Mouse (Mus musculus): ENCODE measurements around the gene Svep1. TPM values are rescaled to one million over a fixed set of nuclear protein-coding genes. Genes with fewer than 3 reads are reported as not detected.

Svep1 gene
- polyA plus RNA-seq, 1 experiment from 2014 or later: 5.7 TPM

GRCm38 (mm10) chr4:58054441-58054840, 152.2 kb downstream of the Svep1 start:
- Histone ChIP-seq H3K36me3 (ENCODE audit: control insufficient read depth, insufficient read depth, low read length) (no peaks in the 10 kb centered on the region), H3K4me1 (ENCODE audit: control insufficient read depth, insufficient read depth, low read length) (no peaks in the 10 kb centered on the region), H3K4me3 (replicated peaks; ENCODE audit: low read length) (no peak overlapping the region), H3K27me3 (ENCODE audit: control insufficient read depth, insufficient read depth, low read length) (no peaks in the 10 kb centered on the region), H3K4me2 (ENCODE audit: low read depth, low read length) (no peak overlapping the region), H3K9me3 (replicated peaks; ENCODE audit: control insufficient read depth, low read length) (no peaks in the 10 kb centered on the region), H3K9ac (ENCODE audit: low read length) (no peak overlapping the region), H3K27ac (ENCODE audit: low read length) (no peak overlapping the region)
- ATAC-seq (ENCODE audit: insufficient read depth, low FRiP score): no peak
- WGBS: 67% methylated on average over 5 of the region's 5 CpGs

GRCm38 (mm10) chr4:58050746-58051145, 155.9 kb downstream of the Svep1 start:
- H3K9ac ChIP-seq (ENCODE audit: low read length): no peak overlapping the region
- WGBS: 79% methylated on average over 8 of the region's 8 CpGs
- H3K4me1 ChIP-seq (ENCODE audit: control insufficient read depth, insufficient read depth, low read length): no peaks in the 10 kb centered on the region

GRCm38 (mm10) chr4:58050276-58050675, 156.4 kb downstream of the Svep1 start:
- no peak overlapping the region for H3K27ac ChIP-seq (ENCODE audit: low read length)
- no peaks in the 10 kb centered on the region for H3K9me3 ChIP-seq (replicated peaks; ENCODE audit: control insufficient read depth, low read length)
- WGBS: 79% methylated on average over 8 of the region's 8 CpGs
- no peaks in the 10 kb centered on the region for H3K27me3 ChIP-seq (ENCODE audit: control insufficient read depth, insufficient read depth, low read length)
- no peak overlapping the region for H3K9ac ChIP-seq (ENCODE audit: low read length)
- ATAC-seq (ENCODE audit: insufficient read depth, low FRiP score): no peak
- no peak overlapping the region for H3K4me3 ChIP-seq (replicated peaks; ENCODE audit: low read length)
- no peaks in the 10 kb centered on the region for H3K36me3 ChIP-seq (ENCODE audit: control insufficient read depth, insufficient read depth, low read length)
- no peaks in the 10 kb centered on the region for H3K4me1 ChIP-seq (ENCODE audit: control insufficient read depth, insufficient read depth, low read length)
- H3K4me2 ChIP-seq (ENCODE audit: low read depth, low read length): no peak overlapping the region

More at GRCm38 (mm10) chr4:58050746-58051145, 155.9 kb downstream of the Svep1 start:
- Histone ChIP-seq H3K27me3 (ENCODE audit: control insufficient read depth, insufficient read depth, low read length) (no peaks in the 10 kb centered on the region), H3K36me3 (ENCODE audit: control insufficient read depth, insufficient read depth, low read length) (no peaks in the 10 kb centered on the region), H3K27ac (ENCODE audit: low read length) (no peak overlapping the region), H3K9me3 (replicated peaks; ENCODE audit: control insufficient read depth, low read length) (no peaks in the 10 kb centered on the region), H3K4me2 (ENCODE audit: low read depth, low read length) (no peak overlapping the region), H3K4me3 (replicated peaks; ENCODE audit: low read length) (no peak overlapping the region)
- ATAC-seq (ENCODE audit: insufficient read depth, low FRiP score): no peak

GRCm38 (mm10) chr4:58044833-58045232, 161.8 kb downstream of the Svep1 start:
- H3K27ac ChIP-seq (ENCODE audit: low read length): no peak overlapping the region
- no peak overlapping the region for H3K4me3 ChIP-seq (replicated peaks; ENCODE audit: low read length)
- no peaks in the 10 kb centered on the region for H3K9me3 ChIP-seq (replicated peaks; ENCODE audit: control insufficient read depth, low read length)
- no peaks in the 10 kb centered on the region for H3K4me1 ChIP-seq (ENCODE audit: control insufficient read depth, insufficient read depth, low read length)
- WGBS: 80% methylated on average over 6 of the region's 6 CpGs
- ATAC-seq (ENCODE audit: insufficient read depth, low FRiP score): no peak
- H3K9ac ChIP-seq (ENCODE audit: low read length): no peak overlapping the region
- H3K27me3 ChIP-seq (ENCODE audit: control insufficient read depth, insufficient read depth, low read length): no peaks in the 10 kb centered on the region
- H3K36me3 ChIP-seq (ENCODE audit: control insufficient read depth, insufficient read depth, low read length): no peaks in the 10 kb centered on the region
- no peak overlapping the region for H3K4me2 ChIP-seq (ENCODE audit: low read depth, low read length)

GRCm38 (mm10) chr4:58044356-58044755, 162.3 kb downstream of the Svep1 start:
- H3K36me3 ChIP-seq (ENCODE audit: control insufficient read depth, insufficient read depth, low read length): no peaks in the 10 kb centered on the region
- H3K4me2 ChIP-seq (ENCODE audit: low read depth, low read length): no peak overlapping the region
- no peaks in the 10 kb centered on the region for H3K9me3 ChIP-seq (replicated peaks; ENCODE audit: control insufficient read depth, low read length)
- 89% methylated on average over 3 of the region's 3 CpGs for WGBS
- H3K4me3 ChIP-seq (replicated peaks; ENCODE audit: low read length): no peak overlapping the region
- ATAC-seq (ENCODE audit: insufficient read depth, low FRiP score): no peak
- no peak overlapping the region for H3K9ac ChIP-seq (ENCODE audit: low read length)
- H3K4me1 ChIP-seq (ENCODE audit: control insufficient read depth, insufficient read depth, low read length): no peaks in the 10 kb centered on the region
- H3K27me3 ChIP-seq (ENCODE audit: control insufficient read depth, insufficient read depth, low read length): no peaks in the 10 kb centered on the region
- H3K27ac ChIP-seq (ENCODE audit: low read length): no peak overlapping the region

GRCm38 (mm10) chr4:58040093-58040492, 166.6 kb downstream of the Svep1 start:
- no peaks in the 10 kb centered on the region for H3K36me3 ChIP-seq (ENCODE audit: control insufficient read depth, insufficient read depth, low read length)
- no peaks in the 10 kb centered on the region for H3K4me1 ChIP-seq (ENCODE audit: control insufficient read depth, insufficient read depth, low read length)
- no peak overlapping the region for H3K4me3 ChIP-seq (replicated peaks; ENCODE audit: low read length)
- no peaks in the 10 kb centered on the region for H3K27me3 ChIP-seq (ENCODE audit: control insufficient read depth, insufficient read depth, low read length)
- no peak overlapping the region for H3K9ac ChIP-seq (ENCODE audit: low read length)
- no peak overlapping the region for H3K4me2 ChIP-seq (ENCODE audit: low read depth, low read length)
- ATAC-seq (ENCODE audit: insufficient read depth, low FRiP score): no peak
- H3K27ac ChIP-seq (ENCODE audit: low read length): no peak overlapping the region
- no peaks in the 10 kb centered on the region for H3K9me3 ChIP-seq (replicated peaks; ENCODE audit: control insufficient read depth, low read length)
- 70% methylated on average over 2 of the region's 2 CpGs for WGBS

- Histone ChIP-seq H3K4me2 (ENCODE audit: low read depth, low read length) (no peak overlapping the region), H3K36me3 (ENCODE audit: control insufficient read depth, insufficient read depth, low read length) (no peaks in the 10 kb centered on the region), H3K9me3 (replicated peaks; ENCODE audit: control insufficient read depth, low read length) (no peaks in the 10 kb centered on the region), H3K27ac (ENCODE audit: low read length) (no peak overlapping the region), H3K9ac (ENCODE audit: low read length) (no peak overlapping the region), H3K4me3 (replicated peaks; ENCODE audit: low read length) (no peak overlapping the region), H3K27me3 (ENCODE audit: control insufficient read depth, insufficient read depth, low read length) (no peaks in the 10 kb centered on the region), H3K4me1 (ENCODE audit: control insufficient read depth, insufficient read depth, low read length) (no peaks in the 10 kb centered on the region)
- 54% methylated on average over 6 of the region's 6 CpGs for WGBS
- no peak for ATAC-seq (ENCODE audit: insufficient read depth, low FRiP score)
Observed at GRCm38 (mm10) chr4:58037096-58037705, 169.5 kb downstream of the Svep1 start.

- ATAC-seq (ENCODE audit: insufficient read depth, low FRiP score): no peak
- no peaks in the 10 kb centered on the region for H3K9me3 ChIP-seq (replicated peaks; ENCODE audit: control insufficient read depth, low read length)
- no peaks in the 10 kb centered on the region for H3K36me3 ChIP-seq (ENCODE audit: control insufficient read depth, insufficient read depth, low read length)
- no peaks in the 10 kb centered on the region for H3K4me1 ChIP-seq (ENCODE audit: control insufficient read depth, insufficient read depth, low read length)
- peak overlapping the region; percentile 43 for H3K4me2 ChIP-seq (ENCODE audit: low read depth, low read length)
- no peak overlapping the region for H3K9ac ChIP-seq (ENCODE audit: low read length)
- H3K27me3 ChIP-seq (ENCODE audit: control insufficient read depth, insufficient read depth, low read length): no peaks in the 10 kb centered on the region
- 49% methylated on average over 13 of the region's 13 CpGs for WGBS
- no peak overlapping the region for H3K27ac ChIP-seq (ENCODE audit: low read length)
- H3K4me3 ChIP-seq (replicated peaks; ENCODE audit: low read length): peak overlapping the region; percentile 23
Observed at GRCm38 (mm10) chr4:58034663-58035062, 172.0 kb downstream of the Svep1 start.

GRCm38 (mm10) chr4:58032714-58033113, 173.9 kb downstream of the Svep1 start:
- H3K4me1 ChIP-seq (ENCODE audit: control insufficient read depth, insufficient read depth, low read length): no peaks in the 10 kb centered on the region
- no peaks in the 10 kb centered on the region for H3K9me3 ChIP-seq (replicated peaks; ENCODE audit: control insufficient read depth, low read length)
- H3K27me3 ChIP-seq (ENCODE audit: control insufficient read depth, insufficient read depth, low read length): no peaks in the 10 kb centered on the region
- no peaks in the 10 kb centered on the region for H3K36me3 ChIP-seq (ENCODE audit: control insufficient read depth, insufficient read depth, low read length)
- 50% methylated on average over 1 of the region's 1 CpGs for WGBS
- H3K4me3 ChIP-seq (replicated peaks; ENCODE audit: low read length): no peak overlapping the region
- H3K9ac ChIP-seq (ENCODE audit: low read length): 0 out of 2 replicates have a peak overlapping the region, but pooled peaks have one; percentile 12
- no peak overlapping the region for H3K4me2 ChIP-seq (ENCODE audit: low read depth, low read length)
- ATAC-seq (ENCODE audit: insufficient read depth, low FRiP score): no peak
- H3K27ac ChIP-seq (ENCODE audit: low read length): peak overlapping the region; percentile 60; the same call in 1 of the 2 replicates
